Mouse (Mus musculus) hindbrain, embryonic 14.5 days (tissue): ENCODE data around the gene Tnrc6b. TPM values are rescaled to one million over a fixed set of nuclear protein-coding genes. Genes with fewer than 3 reads are reported as not detected.
A peak's percentile ranks its signal among the peaks of the same experiment; 100 is the strongest.

Source experiments
- ATAC-seq: fragments of 200-750 bp; cut with Nextera tagmentation; 2 replicates; pipeline ENCODE4 v1.8.0; 2017; ENCODE audit warnings: moderate number of reproducible peaks, mild to moderate bottlenecking, moderate TSS enrichment, moderate library complexity; ENCODE audit not compliant: low FRiP score
- DNase-seq: peaks from one replicate; pipeline ENCODE4 v3.0.0-alpha.2; 2015; ENCODE audit warnings: low spot score
- H3K27ac ChIP-seq: fragments of 300-500 bp; sonication (generic); 2 replicates; pipeline ENCODE4 v1.5.1; 2014; ENCODE audit warnings: mild to moderate bottlenecking, moderate library complexity
- H3K27me3 ChIP-seq: fragments of 300-500 bp; sonication (generic); 2 replicates; pipeline ENCODE4 v1.6.1; 2014; ENCODE audit warnings: mild to moderate bottlenecking, low read length, mixed read lengths; ENCODE audit not compliant: control insufficient read depth, insufficient read depth
- H3K36me3 ChIP-seq: fragments of 300-500 bp; sonication (generic); replicated peaks from 2 replicates; pipeline ENCODE4 v1.6.1; 2014; ENCODE audit not compliant: control insufficient read depth, insufficient read depth
- H3K4me1 ChIP-seq: fragments of 300-500 bp; sonication (generic); replicated peaks from 2 replicates; pipeline ENCODE4 v1.6.1; 2014; ENCODE audit warnings: antibody characterized with exemption, low read length, mixed read lengths; ENCODE audit not compliant: control insufficient read depth, insufficient read depth
- H3K4me2 ChIP-seq: fragments of 300-500 bp; sonication (generic); replicated peaks from 2 replicates; pipeline ENCODE4 v1.6.1; 2014; ENCODE audit warnings: mild to moderate bottlenecking, moderate library complexity
- H3K4me3 ChIP-seq: fragments of 300-500 bp; sonication (generic); replicated peaks from 2 replicates; pipeline ENCODE4 v1.5.1; 2014; ENCODE audit warnings: mild to moderate bottlenecking, low read length
- H3K9ac ChIP-seq: fragments of 300-500 bp; sonication (generic); 2 replicates; pipeline ENCODE4 v1.6.1; 2014
- H3K9me3 ChIP-seq: fragments of 300-500 bp; sonication (generic); 2 replicates; pipeline ENCODE4 v1.6.1; 2016; ENCODE audit warnings: low read length; ENCODE audit not compliant: control insufficient read depth
- WGBS: fragments of 180-500 bp; shearing (Covaris S2); extraction: QIAGEN DNeasy Blood & Tissue Kit; methylation state at CpG from one replicate; pipeline ENCODE4 v1.1.7; 2014; 5-methylcytosine and 5-hydroxymethylcytosine counted together
- polyA plus RNA-seq: library from polyadenylated mRNA; unstranded; fragments of >200 nt; fragmentation: Nextera tagmentation; extraction: Ambion mirVana; gene quantifications from 2 replicates; pipeline ENCODE4 v1.2.1, GENCODE M21; 2014

Gene Tnrc6b
- polyA plus RNA-seq, 1 experiment from 2014 or later: 27.9 TPM

DNA sequence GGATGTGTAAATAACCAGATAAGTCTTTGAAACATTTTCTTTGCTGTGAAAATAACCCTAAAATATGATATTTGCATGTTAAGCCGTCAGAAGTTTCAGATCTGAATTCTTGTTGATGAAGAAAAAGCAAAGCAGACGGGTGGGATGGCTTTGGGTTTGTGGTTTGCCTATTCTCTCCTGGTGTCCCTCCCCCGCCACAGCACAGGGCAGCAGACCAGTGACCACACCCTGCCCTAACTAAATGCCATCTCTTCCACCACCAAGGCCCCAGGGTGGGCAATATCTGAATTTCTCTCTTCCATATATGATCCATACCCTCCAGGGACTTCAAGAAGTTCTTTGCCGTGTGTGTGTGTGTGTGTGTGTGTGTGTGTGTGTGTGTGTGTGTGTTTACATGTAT, 227.5 kb downstream of the Tnrc6b start:
- no peak overlapping the region for H3K9ac ChIP-seq
- peaks cover 35% of the 10 kb centered on the region for H3K36me3 ChIP-seq
- no peak overlapping the region for H3K27ac ChIP-seq
- H3K4me2 ChIP-seq: no peak overlapping the region
- no peak overlapping the region for H3K4me3 ChIP-seq
- WGBS: 91% methylated on average over 4 of the region's 4 CpGs
- H3K9me3 ChIP-seq: no peaks in the 10 kb centered on the region
- H3K4me1 ChIP-seq: no peaks in the 10 kb centered on the region
- H3K27me3 ChIP-seq: no peaks in the 10 kb centered on the region
- ATAC-seq: no peak
- no peak for DNase-seq

DNA sequence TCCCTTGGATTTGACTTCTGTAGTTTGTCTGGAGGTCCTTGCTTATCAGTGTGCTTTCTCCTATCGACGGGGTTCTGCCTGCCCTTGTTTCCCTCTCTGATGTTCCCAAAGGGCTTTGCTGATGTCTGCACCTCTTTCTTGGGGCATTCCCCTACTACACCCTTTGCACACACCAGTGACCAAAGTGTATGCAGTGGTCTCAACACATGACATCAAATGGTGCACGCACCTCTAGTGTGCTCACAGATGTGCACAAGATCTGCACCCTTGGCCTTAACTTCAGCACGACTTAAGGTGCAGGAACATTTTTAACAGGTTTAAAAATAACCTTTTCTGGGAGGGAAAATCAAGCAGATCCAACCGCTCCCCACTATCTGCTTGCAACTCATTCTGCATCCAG, 228.3 kb downstream of the Tnrc6b start:
- H3K4me1 ChIP-seq: no peaks in the 10 kb centered on the region
- no peaks in the 10 kb centered on the region for H3K27me3 ChIP-seq
- H3K9ac ChIP-seq: no peak overlapping the region
- H3K9me3 ChIP-seq: no peaks in the 10 kb centered on the region
- H3K4me2 ChIP-seq: no peak overlapping the region
- peaks cover 28% of the 10 kb centered on the region; the same call in 1 of the 2 replicates for H3K36me3 ChIP-seq
- ATAC-seq: no peak
- no peak overlapping the region for H3K4me3 ChIP-seq
- no peak for DNase-seq
- H3K27ac ChIP-seq: no peak overlapping the region
- 81% methylated on average over 5 of the region's 5 CpGs for WGBS

DNA sequence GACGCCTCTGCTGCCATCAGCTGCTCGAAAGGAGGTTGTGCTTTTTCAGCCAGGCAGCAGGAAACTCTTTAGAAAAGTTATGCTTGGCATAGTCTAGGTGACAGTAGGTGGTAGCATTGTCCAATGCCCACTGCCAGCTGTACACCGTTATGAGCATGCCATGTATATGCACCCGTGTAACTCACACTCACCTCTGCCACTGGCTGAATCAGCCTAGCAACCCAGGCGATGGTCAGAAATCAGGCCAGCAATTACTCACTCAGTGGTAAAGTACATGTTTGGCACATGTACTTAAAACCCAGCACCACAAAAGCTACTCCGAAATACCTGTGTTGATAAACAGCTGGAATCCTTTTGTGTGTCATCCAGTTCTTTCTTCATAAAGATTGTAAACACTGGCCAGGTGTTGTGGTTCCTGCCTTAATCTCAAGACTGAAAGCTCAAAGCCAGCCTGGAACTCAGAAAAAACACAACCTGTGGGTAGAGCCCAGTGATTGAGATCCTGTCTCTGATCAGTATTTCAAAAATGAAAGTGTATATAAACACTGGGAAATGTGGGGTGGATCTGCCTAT, 230.4 kb downstream of the Tnrc6b start:
- WGBS: 80% methylated on average over 6 of the region's 6 CpGs
- Histone ChIP-seq H3K9ac (no peak overlapping the region), H3K27ac (no peak overlapping the region), H3K9me3 (no peaks in the 10 kb centered on the region), H3K4me2 (no peak overlapping the region), H3K27me3 (no peaks in the 10 kb centered on the region), H3K36me3 (peaks cover 19% of the 10 kb centered on the region; the same call in 1 of the 2 replicates), H3K4me1 (no peaks in the 10 kb centered on the region), H3K4me3 (no peak overlapping the region)
- ATAC-seq (no peak), DNase-seq (no peak)

DNA sequence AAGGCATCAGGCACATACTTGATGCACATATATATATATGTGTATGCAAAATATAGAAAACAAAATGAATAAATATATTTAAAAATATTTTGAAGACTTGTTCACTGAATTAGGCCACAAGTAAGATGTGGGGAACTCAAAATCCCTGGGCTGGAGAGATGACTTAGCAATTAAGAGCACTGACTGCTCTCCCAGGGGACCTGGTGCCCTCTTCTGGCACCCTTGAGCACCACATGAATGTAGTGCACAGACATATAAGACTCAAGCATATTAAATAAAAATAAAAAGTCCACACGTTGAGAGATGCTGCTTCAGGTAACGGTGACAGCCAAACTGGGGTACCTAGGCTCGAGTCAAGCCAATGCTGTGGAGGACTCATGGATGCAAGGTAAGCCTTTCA, 234.7 kb downstream of the Tnrc6b start:
- H3K4me1 ChIP-seq: peaks cover 12% of the 10 kb centered on the region; the same call in 1 of the 2 replicates
- H3K9ac ChIP-seq: no peak overlapping the region
- H3K27ac ChIP-seq: no peak overlapping the region
- H3K4me3 ChIP-seq: no peak overlapping the region
- H3K36me3 ChIP-seq: peaks cover 4% of the 10 kb centered on the region; the same call in 1 of the 2 replicates
- WGBS: 66% methylated on average over 3 of the region's 3 CpGs
- H3K9me3 ChIP-seq: no peaks in the 10 kb centered on the region
- H3K27me3 ChIP-seq: no peaks in the 10 kb centered on the region
- H3K4me2 ChIP-seq: no peak overlapping the region
- ATAC-seq: no peak
- DNase-seq: no peak

DNA sequence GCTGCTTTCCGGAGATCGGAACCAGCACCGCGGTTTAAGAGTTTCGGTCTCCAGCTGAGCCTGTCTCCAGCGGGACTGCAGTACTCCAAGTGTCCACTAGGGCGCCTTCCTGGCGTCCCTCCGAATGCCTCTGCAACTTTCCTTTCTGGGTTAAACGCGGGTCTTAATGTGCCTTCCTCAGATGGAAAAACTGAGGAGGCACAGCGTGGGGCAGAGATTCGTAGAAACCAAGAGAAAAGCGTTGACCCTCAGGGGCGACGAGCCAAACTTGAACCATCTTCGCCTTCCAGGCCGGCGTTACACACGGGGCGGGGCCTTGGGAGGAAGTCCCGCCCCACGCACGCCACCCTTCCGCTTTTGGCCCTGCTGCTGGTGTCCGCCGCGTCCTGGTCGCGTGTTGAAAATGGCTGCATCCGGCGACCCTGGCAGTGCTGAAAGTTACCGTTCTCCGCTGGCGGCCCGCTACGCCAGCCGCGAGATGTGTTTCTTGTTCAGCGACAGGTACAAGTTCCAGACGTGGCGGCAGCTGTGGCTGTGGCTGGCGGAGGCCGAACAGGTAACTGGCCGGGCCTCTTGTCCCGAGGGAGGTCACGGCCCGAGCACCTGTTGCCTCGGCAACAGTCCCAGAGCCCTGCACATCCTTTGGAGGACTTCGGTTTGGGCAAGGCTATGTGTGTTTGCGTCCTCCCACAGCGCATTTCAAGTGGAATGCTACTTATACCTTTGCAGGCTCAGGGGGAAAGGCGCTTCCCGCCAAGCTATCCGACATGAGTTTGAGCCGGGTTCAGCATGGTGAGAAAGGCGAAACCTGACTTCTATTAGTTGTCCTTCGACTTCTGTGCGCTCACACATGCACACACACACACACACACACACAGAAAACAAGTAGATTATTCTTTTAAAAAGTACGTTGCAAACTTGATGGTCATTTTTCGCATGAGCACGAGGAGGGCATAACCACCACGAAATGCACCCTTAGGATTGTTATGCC, 237.3 kb downstream of the Tnrc6b start, which contains the start of gene Adsl:
Gene Adsl, plus strand, starts transcription at position 346 of the 991 bp plus-strand sequence.
- ATAC-seq: peak; percentile 93
- DNase-seq: peak; percentile 91
- under 1% methylated on average over 63 of the region's 63 CpGs for WGBS

DNA sequence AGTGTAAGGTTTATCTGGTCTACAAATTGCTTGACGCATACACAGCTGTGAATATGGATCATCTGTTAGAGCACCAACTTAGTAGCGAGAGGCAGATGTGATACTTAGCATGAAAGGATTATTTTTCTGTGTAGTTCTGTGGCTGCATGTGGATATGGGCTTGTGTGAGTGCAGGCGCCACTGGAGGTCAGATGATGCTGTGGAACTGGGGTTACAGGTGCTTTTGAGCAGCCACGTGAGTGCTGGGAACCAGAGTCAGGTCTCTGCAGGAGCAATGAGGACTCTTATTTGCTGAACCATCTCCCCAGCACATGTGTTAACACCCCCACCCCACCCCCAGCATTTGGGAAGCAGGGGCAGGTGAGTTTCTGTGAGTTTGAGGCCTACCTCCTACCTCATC, 238.3 kb downstream of the Tnrc6b start:
- Histone ChIP-seq H3K36me3 (peaks cover 24% of the 10 kb centered on the region), H3K4me1 (peaks cover 12% of the 10 kb centered on the region; the same call in 1 of the 2 replicates), H3K9ac (peak overlapping the region; percentile 75; the same call in 1 of the 2 replicates), H3K9me3 (no peaks in the 10 kb centered on the region), H3K27ac (no peak overlapping the region), H3K4me3 (peak overlapping the region; percentile 90), H3K27me3 (no peaks in the 10 kb centered on the region), H3K4me2 (peak overlapping the region; percentile 80)
- ATAC-seq (no peak), DNase-seq (no peak)
- 64% methylated on average over 4 of the region's 4 CpGs for WGBS

More for the DNA sequence above, 237.3 kb downstream of the Tnrc6b start, which contains the start of gene Adsl:
- Histone ChIP-seq H3K4me1 (peaks cover 12% of the 10 kb centered on the region; the same call in 1 of the 2 replicates), H3K27me3 (no peaks in the 10 kb centered on the region), H3K4me2 (peak within 1 kb of the TSS; percentile 80), H3K9me3 (no peaks in the 10 kb centered on the region), H3K9ac (peak within 1 kb of the TSS; percentile 75), H3K4me3 (peak within 1 kb of the TSS; percentile 90), H3K36me3 (peaks cover 14% of the 10 kb centered on the region), H3K27ac (peak within 1 kb of the TSS; percentile 65)

DNA sequence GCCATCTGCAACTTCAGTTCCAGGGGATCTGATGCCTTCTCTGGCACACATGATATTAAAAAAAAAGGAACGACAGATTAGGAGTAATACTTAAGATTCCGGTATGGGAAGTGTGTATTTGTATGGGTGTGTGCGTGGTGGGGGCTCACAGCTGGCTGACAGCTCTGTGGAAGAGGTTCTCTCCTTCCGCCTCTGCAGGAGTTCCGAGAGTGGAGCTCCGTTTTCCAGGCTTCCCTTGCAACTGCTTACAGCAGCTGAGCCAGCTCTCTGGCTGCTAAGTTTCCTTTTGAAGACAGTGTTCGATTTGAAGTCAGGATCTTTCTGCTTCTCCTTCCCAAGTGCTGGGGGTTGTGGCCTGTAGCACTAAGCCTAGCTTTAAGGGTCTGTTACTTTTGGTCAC, 238.9 kb downstream of the Tnrc6b start:
- H3K9me3 ChIP-seq: no peaks in the 10 kb centered on the region
- no peaks in the 10 kb centered on the region for H3K27me3 ChIP-seq
- no peak overlapping the region for H3K4me3 ChIP-seq
- 92% methylated on average over 7 of the region's 7 CpGs for WGBS
- no peak overlapping the region for H3K9ac ChIP-seq
- ATAC-seq (no peak), DNase-seq (no peak)
- H3K4me2 ChIP-seq: no peak overlapping the region
- H3K36me3 ChIP-seq: peaks cover 30% of the 10 kb centered on the region
- H3K4me1 ChIP-seq: peaks cover 12% of the 10 kb centered on the region; the same call in 1 of the 2 replicates
- H3K27ac ChIP-seq: no peak overlapping the region

DNA sequence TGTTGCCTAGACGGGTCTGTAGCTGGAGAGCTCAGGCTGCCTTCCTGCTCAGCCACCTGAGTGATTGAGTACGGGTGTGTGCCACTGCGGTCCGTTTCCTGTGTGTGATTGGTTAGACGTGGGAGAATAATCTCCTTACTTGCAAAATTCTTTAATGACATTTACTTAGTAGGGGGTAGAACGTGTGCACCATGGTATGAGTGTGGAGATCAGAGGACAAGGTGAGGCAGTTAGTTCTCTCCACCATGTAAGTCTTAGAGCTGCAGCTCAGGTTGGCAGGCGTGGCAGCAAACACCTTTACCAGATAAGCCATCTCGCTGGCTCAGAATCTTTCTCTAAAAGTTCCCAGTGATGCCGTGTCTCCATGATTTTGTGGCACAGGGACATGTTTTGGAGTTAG, 242.9 kb downstream of the Tnrc6b start:
- H3K4me1 ChIP-seq: peaks cover 10% of the 10 kb centered on the region; the same call in 1 of the 2 replicates
- peaks cover 69% of the 10 kb centered on the region for H3K36me3 ChIP-seq

DNA sequence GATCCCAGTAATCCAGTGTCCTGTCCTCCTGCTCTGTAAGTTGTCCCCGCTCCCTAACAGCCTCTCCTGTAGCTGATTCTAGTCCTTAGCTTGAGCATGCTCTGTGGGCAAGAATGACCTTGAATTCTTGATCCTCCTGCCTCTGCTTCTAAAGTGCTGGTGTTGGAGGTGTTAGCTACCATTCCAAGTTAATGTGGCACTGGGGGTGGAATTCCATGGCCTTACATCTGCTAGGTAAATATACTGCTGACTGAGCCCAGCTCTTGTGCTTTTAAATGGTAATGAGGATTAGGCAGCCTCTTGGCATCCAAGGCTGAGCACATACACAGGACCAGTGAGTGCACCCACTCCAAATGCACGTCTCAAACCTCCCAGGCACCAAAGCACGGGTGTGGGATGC, 243.7 kb downstream of the Tnrc6b start:
- 82% methylated on average over 3 of the region's 3 CpGs for WGBS
- Histone ChIP-seq H3K27ac (no peak overlapping the region), H3K9ac (no peak overlapping the region), H3K4me3 (no peak overlapping the region), H3K27me3 (no peaks in the 10 kb centered on the region), H3K9me3 (no peaks in the 10 kb centered on the region), H3K4me2 (no peak overlapping the region), H3K36me3 (peaks cover 77% of the 10 kb centered on the region), H3K4me1 (0 out of 2 replicates have a peak, but pooled peaks cover under 1% of the 10 kb centered on the region)
- no peak for DNase-seq
- no peak for ATAC-seq

More for the DNA sequence above, 242.9 kb downstream of the Tnrc6b start:
- no peak overlapping the region for H3K4me2 ChIP-seq
- 93% methylated on average over 9 of the region's 9 CpGs for WGBS
- no peak overlapping the region for H3K27ac ChIP-seq
- DNase-seq: no peak
- no peaks in the 10 kb centered on the region for H3K9me3 ChIP-seq
- no peak overlapping the region for H3K9ac ChIP-seq
- H3K4me3 ChIP-seq: no peak overlapping the region
- no peaks in the 10 kb centered on the region for H3K27me3 ChIP-seq
- ATAC-seq: no peak
